Mouse (Mus musculus) midbrain, embryonic 15.5 days (tissue): ENCODE results near the gene Styk1. TPM values are rescaled to one million over a fixed set of nuclear protein-coding genes. Genes with fewer than 3 reads are reported as not detected.

Source experiments
- ATAC-seq: fragments of 200-750 bp; cut with Nextera tagmentation; replicated peaks from 2 replicates; pipeline ENCODE4 v1.8.0; 2017; ENCODE audit warnings: moderate TSS enrichment
- H3K27ac ChIP-seq: fragments of 300-500 bp; sonication (generic); 2 replicates; pipeline ENCODE4 v1.5.1; 2015; ENCODE audit warnings: mild to moderate bottlenecking, inconsistent platforms
- H3K27me3 ChIP-seq: fragments of 300-500 bp; sonication (generic); replicated peaks from 2 replicates; pipeline ENCODE4 v1.6.1; 2015; ENCODE audit warnings: inconsistent platforms
- H3K36me3 ChIP-seq: fragments of 300-500 bp; sonication (generic); replicated peaks from 2 replicates; pipeline ENCODE4 v1.6.1; 2015; ENCODE audit warnings: inconsistent platforms
- H3K4me1 ChIP-seq: fragments of 300-500 bp; sonication (generic); 2 replicates; pipeline ENCODE4 v1.6.1; 2015; ENCODE audit warnings: inconsistent platforms
- H3K4me2 ChIP-seq: fragments of 300-500 bp; sonication (generic); 2 replicates; pipeline ENCODE4 v1.6.1; 2015; ENCODE audit warnings: inconsistent platforms, mild to moderate bottlenecking, moderate library complexity
- H3K4me3 ChIP-seq: fragments of 300-500 bp; sonication (generic); 2 replicates; pipeline ENCODE4 v1.5.1; 2015; ENCODE audit warnings: mild to moderate bottlenecking, inconsistent platforms
- H3K9ac ChIP-seq: fragments of 300-500 bp; sonication (generic); 2 replicates; pipeline ENCODE4 v1.6.1; 2015; ENCODE audit warnings: mild to moderate bottlenecking, inconsistent platforms
- H3K9me3 ChIP-seq: fragments of 300-500 bp; sonication (generic); 2 replicates; pipeline ENCODE4 v1.6.1; 2016; ENCODE audit warnings: inconsistent platforms
- WGBS: fragments of 180-500 bp; shearing (Covaris S2); methylation state at CpG from one replicate; pipeline ENCODE4 v1.1.7; 2015; ENCODE audit warnings: mixed read lengths; 5-methylcytosine and 5-hydroxymethylcytosine counted together
- polyA plus RNA-seq: library from polyadenylated mRNA; unstranded; fragments of >200 nt; fragmentation: Nextera tagmentation; extraction: Ambion mirVana; gene quantifications from 2 replicates; pipeline ENCODE4 v1.2.1, GENCODE M21; 2015

Gene Styk1
- polyA plus RNA-seq, 1 experiment from 2014 or later: 3.7 TPM

GRCm38 (mm10) chr6:131360693-131361092, 7.3 kb upstream of the Styk1 start:
- Histone ChIP-seq H3K4me3 (no peak overlapping the region), H3K4me2 (no peak overlapping the region), H3K4me1 (no peaks in the 10 kb centered on the region), H3K27ac (no peak overlapping the region), H3K9me3 (no peaks in the 10 kb centered on the region), H3K9ac (no peak overlapping the region), H3K27me3 (no peaks in the 10 kb centered on the region), H3K36me3 (peaks cover 9% of the 10 kb centered on the region; the same call in 1 of the 2 replicates)
- peak; percentile 58; the same call in 1 of the 2 replicates for ATAC-seq
- WGBS: 80% methylated on average over 5 of the region's 5 CpGs

- Histone ChIP-seq H3K4me1 (no peaks in the 10 kb centered on the region), H3K9me3 (no peaks in the 10 kb centered on the region), H3K27ac (no peak overlapping the region), H3K9ac (no peak overlapping the region), H3K36me3 (peaks cover 7% of the 10 kb centered on the region; the same call in 1 of the 2 replicates), H3K4me3 (no peak overlapping the region), H3K4me2 (no peak overlapping the region), H3K27me3 (no peaks in the 10 kb centered on the region)
- no peak for ATAC-seq
- WGBS: 93% methylated on average over 2 of the region's 2 CpGs
These were observed 6.1 kb upstream of the Styk1 start for GRCm38 (mm10) chr6:131359543-131359942.

- 70% methylated on average over 4 of the region's 4 CpGs for WGBS
These were observed 1.5 kb upstream of the Styk1 start for GRCm38 (mm10) chr6:131354913-131355312.

GRCm38 (mm10) chr6:131347026-131347425, 6.4 kb downstream of the Styk1 start:
- WGBS: 90% methylated on average over 2 of the region's 2 CpGs
- no peak for ATAC-seq
- no peaks in the 10 kb centered on the region for H3K4me1 ChIP-seq
- H3K36me3 ChIP-seq: no peaks in the 10 kb centered on the region
- no peak overlapping the region for H3K4me2 ChIP-seq
- no peak overlapping the region for H3K4me3 ChIP-seq
- no peak overlapping the region for H3K27ac ChIP-seq
- H3K9me3 ChIP-seq: no peaks in the 10 kb centered on the region
- no peak overlapping the region for H3K9ac ChIP-seq
- H3K27me3 ChIP-seq: no peaks in the 10 kb centered on the region

More at GRCm38 (mm10) chr6:131354913-131355312, 1.5 kb upstream of the Styk1 start:
- no peaks in the 10 kb centered on the region for H3K27me3 ChIP-seq
- no peak overlapping the region for H3K4me2 ChIP-seq
- no peaks in the 10 kb centered on the region for H3K9me3 ChIP-seq
- H3K4me1 ChIP-seq: peaks cover 6% of the 10 kb centered on the region
- H3K36me3 ChIP-seq: no peaks in the 10 kb centered on the region
- H3K9ac ChIP-seq: no peak overlapping the region
- H3K27ac ChIP-seq: no peak overlapping the region
- no peak for ATAC-seq
- H3K4me3 ChIP-seq: no peak overlapping the region

GRCm38 (mm10) chr6:131344346-131344745, 9.1 kb downstream of the Styk1 start:
- Histone ChIP-seq H3K9ac (no peak overlapping the region), H3K27ac (no peak overlapping the region)

GRCm38 (mm10) chr6:131340082-131340481, 13.3 kb downstream of the Styk1 start:
- Histone ChIP-seq H3K27ac (no peak overlapping the region), H3K4me2 (no peak overlapping the region), H3K9ac (no peak overlapping the region), H3K27me3 (no peaks in the 10 kb centered on the region), H3K36me3 (no peaks in the 10 kb centered on the region), H3K9me3 (no peaks in the 10 kb centered on the region), H3K4me1 (no peaks in the 10 kb centered on the region), H3K4me3 (no peak overlapping the region)
- WGBS: 81% methylated on average over 3 of the region's 3 CpGs
- ATAC-seq: no peak

More at GRCm38 (mm10) chr6:131344346-131344745, 9.1 kb downstream of the Styk1 start:
- H3K4me3 ChIP-seq: no peak overlapping the region
- H3K27me3 ChIP-seq: no peaks in the 10 kb centered on the region
- H3K9me3 ChIP-seq: no peaks in the 10 kb centered on the region
- H3K4me1 ChIP-seq: no peaks in the 10 kb centered on the region
- no peak for ATAC-seq
- no peak overlapping the region for H3K4me2 ChIP-seq
- 86% methylated on average over 7 of the region's 7 CpGs for WGBS
- H3K36me3 ChIP-seq: no peaks in the 10 kb centered on the region

- Histone ChIP-seq H3K4me2 (no peak overlapping the region), H3K9me3 (no peaks in the 10 kb centered on the region), H3K4me1 (no peaks in the 10 kb centered on the region), H3K36me3 (no peaks in the 10 kb centered on the region), H3K9ac (no peak overlapping the region), H3K27me3 (no peaks in the 10 kb centered on the region), H3K27ac (no peak overlapping the region), H3K4me3 (no peak overlapping the region)
- no peak for ATAC-seq
- WGBS: 78% methylated on average over 3 of the region's 3 CpGs
These were observed 14.1 kb downstream of the Styk1 start for GRCm38 (mm10) chr6:131339309-131339708.

- no peak for ATAC-seq
- Histone ChIP-seq H3K27ac (no peak overlapping the region), H3K27me3 (no peaks in the 10 kb centered on the region), H3K36me3 (no peaks in the 10 kb centered on the region), H3K4me2 (no peak overlapping the region), H3K9ac (no peak overlapping the region), H3K4me1 (no peaks in the 10 kb centered on the region), H3K9me3 (no peaks in the 10 kb centered on the region), H3K4me3 (no peak overlapping the region)
- 82% methylated on average over 1 of the region's 1 CpGs for WGBS
These were observed 14.6 kb downstream of the Styk1 start for GRCm38 (mm10) chr6:131338787-131339186.

- H3K4me1 ChIP-seq: no peaks in the 10 kb centered on the region
- no peak overlapping the region for H3K4me2 ChIP-seq
- no peaks in the 10 kb centered on the region for H3K27me3 ChIP-seq
- H3K27ac ChIP-seq: no peak overlapping the region
- ATAC-seq: no peak
- H3K36me3 ChIP-seq: no peaks in the 10 kb centered on the region
- H3K9ac ChIP-seq: no peak overlapping the region
- H3K9me3 ChIP-seq: no peaks in the 10 kb centered on the region
- no peak overlapping the region for H3K4me3 ChIP-seq
- 80% methylated on average over 2 of the region's 2 CpGs for WGBS
These were observed 26.3 kb downstream of the Styk1 start for GRCm38 (mm10) chr6:131327076-131327475.

GRCm38 (mm10) chr6:131321854-131322639, 31.4 kb downstream of the Styk1 start:
- H3K27me3 ChIP-seq: no peaks in the 10 kb centered on the region
- H3K9ac ChIP-seq: no peak overlapping the region
- no peaks in the 10 kb centered on the region for H3K36me3 ChIP-seq
- WGBS: 77% methylated on average over 3 of the region's 3 CpGs
- no peaks in the 10 kb centered on the region for H3K9me3 ChIP-seq
- H3K4me1 ChIP-seq: no peaks in the 10 kb centered on the region
- no peak for ATAC-seq
- no peak overlapping the region for H3K27ac ChIP-seq
- H3K4me2 ChIP-seq: no peak overlapping the region
- no peak overlapping the region for H3K4me3 ChIP-seq

GRCm38 (mm10) chr6:131316155-131317101, 37.0 kb downstream of the Styk1 start:
- no peak overlapping the region for H3K9ac ChIP-seq
- 90% methylated on average over 7 of the region's 7 CpGs for WGBS
- no peaks in the 10 kb centered on the region for H3K9me3 ChIP-seq
- no peaks in the 10 kb centered on the region for H3K4me1 ChIP-seq
- no peak overlapping the region for H3K27ac ChIP-seq
- H3K4me2 ChIP-seq: no peak overlapping the region
- H3K27me3 ChIP-seq: no peaks in the 10 kb centered on the region
- H3K36me3 ChIP-seq: no peaks in the 10 kb centered on the region
- H3K4me3 ChIP-seq: no peak overlapping the region
- ATAC-seq: no peak

GRCm38 (mm10) chr6:131308031-131308430, 45.4 kb downstream of the Styk1 start:
- no peak for ATAC-seq
- Histone ChIP-seq H3K27ac (no peak overlapping the region), H3K4me3 (no peak overlapping the region), H3K9ac (no peak overlapping the region), H3K36me3 (no peaks in the 10 kb centered on the region), H3K27me3 (no peaks in the 10 kb centered on the region), H3K9me3 (no peaks in the 10 kb centered on the region), H3K4me2 (no peak overlapping the region), H3K4me1 (no peaks in the 10 kb centered on the region)
- WGBS: 72% methylated on average over 3 of the region's 3 CpGs
